Mouse (Mus musculus) central nervous system, embryonic 14 days (tissue): ENCODE measurements around the gene Olfr205. TPM values are rescaled to one million over a fixed set of nuclear protein-coding genes. Genes with fewer than 3 reads are reported as not detected.

Experiments
- polyA plus RNA-seq: library from polyadenylated mRNA; depleted of rRNA; stranded (reverse); fragments of >200 nt; gene quantifications from 2 replicates; pipeline ENCODE4 v1.2.3, GENCODE M21; 2012; rRNA removed

Olfr205 gene
- not detected in 2 replicates for polyA plus RNA-seq

GRCm38 (mm10) chr16:59331038-59331437 is at the start of gene Olfr205:
Gene Olfr205 (minus strand): TSS chr16:59331138.

GRCm38 (mm10) chr16:59363893-59364292 is 33.0 kb upstream of the Olfr205 start, which contains the start of gene Olfr209:
Gene Olfr209 (minus strand): TSS chr16:59363993.

GRCm38 (mm10) chr16:59349146-59349545 is 18.2 kb upstream of the Olfr205 start, which contains the start of gene Olfr206:
Gene Olfr206 (minus strand): TSS chr16:59349246.

GRCm38 (mm10) chr16:59318148-59318547 is 12.8 kb downstream of the Olfr205 start, which contains the start of gene Olfr204:
Gene Olfr204 (minus strand): TSS chr16:59318248.

GRCm38 (mm10) chr16:59298581-59298980 is 32.4 kb downstream of the Olfr205 start, which contains the start of gene Olfr203:
Gene Olfr203 (plus strand): TSS chr16:59298881.

GRCm38 (mm10) chr16:59286693-59287092 is 44.2 kb downstream of the Olfr205 start, which contains the start of gene Olfr202:
Gene Olfr202 (minus strand): TSS chr16:59286793.

Other genes starting within 250 kb of the Olfr205 start
- gene Olfr191, start 241.3 kb downstream of the Olfr205 start, polyA plus RNA-seq: not detected in 2 replicates
- gene Olfr193, start 219.3 kb downstream of the Olfr205 start, polyA plus RNA-seq: not detected in 2 replicates
- gene Olfr194, start 210.1 kb downstream of the Olfr205 start, polyA plus RNA-seq: not detected in 2 replicates
- not detected in 2 replicates for gene Olfr195, start 184.1 kb downstream of the Olfr205 start, polyA plus RNA-seq
- not detected in 2 replicates for gene Olfr196, start 160.7 kb downstream of the Olfr205 start, polyA plus RNA-seq
- gene Olfr198, start 127.6 kb downstream of the Olfr205 start, polyA plus RNA-seq: not detected in 2 replicates
- gene Olfr199, start 111.4 kb downstream of the Olfr205 start, polyA plus RNA-seq: not detected in 2 replicates
- not detected in 2 replicates for gene Olfr201, start 58.5 kb downstream of the Olfr205 start, polyA plus RNA-seq
- not detected in 2 replicates for gene Olfr202, start 44.3 kb downstream of the Olfr205 start, polyA plus RNA-seq
- gene Olfr203, start 32.3 kb downstream of the Olfr205 start, polyA plus RNA-seq: not detected in 2 replicates
- gene Olfr204, start 12.9 kb downstream of the Olfr205 start, polyA plus RNA-seq: not detected in 2 replicates
- gene Olfr206, start 18.1 kb upstream of the Olfr205 start, polyA plus RNA-seq: not detected in 2 replicates
- gene Olfr209, start 32.9 kb upstream of the Olfr205 start, polyA plus RNA-seq: not detected in 2 replicates
- 0.09 and 0.10 TPM in 2 replicates for gene Gabrr3, start 76.2 kb upstream of the Olfr205 start, polyA plus RNA-seq
- gene Riox2, start 140.6 kb upstream of the Olfr205 start, polyA plus RNA-seq: 7.8 and 9.7 TPM in 2 replicates